Mouse (Mus musculus): Measurements from ENCODE around the gene Cntnap5b. TPM values are rescaled to one million over a fixed set of nuclear protein-coding genes. Genes with fewer than 3 reads are reported as not detected.

Gene Cntnap5b
- polyA plus RNA-seq, 1 experiment, result 6.6 TPM

GRCm38 (mm10) chr1:100251964-100252363 is 479.4 kb downstream of the Cntnap5b start:
- no peak for DNase-seq
- no peak for TF ChIP-seq POLR2A (IDR thresholded peaks at IDR 0.05; ENCODE audit: borderline replicate concordance, insufficient read depth, low read length)
- TF ChIP-seq CTCF (IDR thresholded peaks at IDR 0.05; ENCODE audit: borderline replicate concordance, insufficient read depth, low read depth, low read length), result no peak
- H3K4me1 ChIP-seq (ENCODE audit: control insufficient read depth, insufficient read depth, low read length), result no peaks in the 10 kb centered on the region

GRCm38 (mm10) chr1:100310687-100311086 is 538.1 kb downstream of the Cntnap5b start:
- no peak for DNase-seq
- TF ChIP-seq POLR2A (IDR thresholded peaks at IDR 0.05; ENCODE audit: borderline replicate concordance, insufficient read depth, low read length) (no peak), CTCF (IDR thresholded peaks at IDR 0.05; ENCODE audit: borderline replicate concordance, insufficient read depth, low read depth, low read length) (no peak)
- Histone ChIP-seq H3K27me3 (ENCODE audit: control insufficient read depth, insufficient read depth, low read length) (no peaks in the 10 kb centered on the region), H3K4me3 (replicated peaks; ENCODE audit: insufficient read depth, low read depth, low read length) (no peak overlapping the region), H3K4me1 (ENCODE audit: control insufficient read depth, insufficient read depth, low read length) (no peaks in the 10 kb centered on the region), H3K27ac (ENCODE audit: insufficient read depth, low read length) (no peak overlapping the region)
- 96% methylated on average over 1 of the region's 1 CpGs for WGBS

More at GRCm38 (mm10) chr1:100251964-100252363, 479.4 kb downstream of the Cntnap5b start:
- Histone ChIP-seq H3K4me3 (replicated peaks; ENCODE audit: insufficient read depth, low read depth, low read length) (no peak overlapping the region), H3K27me3 (ENCODE audit: control insufficient read depth, insufficient read depth, low read length) (no peaks in the 10 kb centered on the region), H3K27ac (ENCODE audit: insufficient read depth, low read length) (no peak overlapping the region)

- H3K4me3 ChIP-seq (replicated peaks; ENCODE audit: insufficient read depth, low read depth, low read length), result no peak overlapping the region
- no peak for DNase-seq
- H3K4me1 ChIP-seq (ENCODE audit: control insufficient read depth, insufficient read depth, low read length), result no peaks in the 10 kb centered on the region
- 90% methylated on average over 3 of the region's 3 CpGs for WGBS
- no peaks in the 10 kb centered on the region for H3K27me3 ChIP-seq (ENCODE audit: control insufficient read depth, insufficient read depth, low read length)
- TF ChIP-seq CTCF (IDR thresholded peaks at IDR 0.05; ENCODE audit: borderline replicate concordance, insufficient read depth, low read depth, low read length) (no peak), POLR2A (IDR thresholded peaks at IDR 0.05; ENCODE audit: borderline replicate concordance, insufficient read depth, low read length) (no peak)
- H3K27ac ChIP-seq (ENCODE audit: insufficient read depth, low read length), result no peak overlapping the region
Observed at GRCm38 (mm10) chr1:100331066-100331465, 558.5 kb downstream of the Cntnap5b start.

GRCm38 (mm10) chr1:100369415-100370113 is 597.0 kb downstream of the Cntnap5b start:
- Histone ChIP-seq H3K27me3 (ENCODE audit: control insufficient read depth, insufficient read depth, low read length) (no peaks in the 10 kb centered on the region), H3K4me3 (replicated peaks; ENCODE audit: insufficient read depth, low read depth, low read length) (no peak overlapping the region), H3K4me1 (ENCODE audit: control insufficient read depth, insufficient read depth, low read length) (no peaks in the 10 kb centered on the region), H3K27ac (ENCODE audit: insufficient read depth, low read length) (no peak overlapping the region)
- 55% methylated on average over 5 of the region's 5 CpGs for WGBS
- DNase-seq, result no peak
- no peak for TF ChIP-seq CTCF (IDR thresholded peaks at IDR 0.05; ENCODE audit: borderline replicate concordance, insufficient read depth, low read depth, low read length)

GRCm38 (mm10) chr1:100386252-100386651 is 613.7 kb downstream of the Cntnap5b start:
- no peak overlapping the region for H3K27ac ChIP-seq (ENCODE audit: insufficient read depth, low read length)
- no peak for DNase-seq
- no peaks in the 10 kb centered on the region for H3K4me1 ChIP-seq (ENCODE audit: control insufficient read depth, insufficient read depth, low read length)

GRCm38 (mm10) chr1:100394034-100394433 is 621.5 kb downstream of the Cntnap5b start:
- Histone ChIP-seq H3K4me1 (ENCODE audit: control insufficient read depth, insufficient read depth, low read length) (no peaks in the 10 kb centered on the region), H3K27me3 (ENCODE audit: control insufficient read depth, insufficient read depth, low read length) (no peaks in the 10 kb centered on the region), H3K27ac (ENCODE audit: insufficient read depth, low read length) (no peak overlapping the region), H3K4me3 (replicated peaks; ENCODE audit: insufficient read depth, low read depth, low read length) (no peak overlapping the region)
- no peak for TF ChIP-seq CTCF (IDR thresholded peaks at IDR 0.05; ENCODE audit: borderline replicate concordance, insufficient read depth, low read depth, low read length)
- TF ChIP-seq POLR2A (IDR thresholded peaks at IDR 0.05; ENCODE audit: borderline replicate concordance, insufficient read depth, low read length), result no peak
- no peak for DNase-seq

More at GRCm38 (mm10) chr1:100386252-100386651, 613.7 kb downstream of the Cntnap5b start:
- no peak for TF ChIP-seq CTCF (IDR thresholded peaks at IDR 0.05; ENCODE audit: borderline replicate concordance, insufficient read depth, low read depth, low read length)
- no peak for TF ChIP-seq POLR2A (IDR thresholded peaks at IDR 0.05; ENCODE audit: borderline replicate concordance, insufficient read depth, low read length)
- WGBS, result 65% methylated on average over 1 of the region's 1 CpGs
- H3K4me3 ChIP-seq (replicated peaks; ENCODE audit: insufficient read depth, low read depth, low read length), result no peak overlapping the region
- no peaks in the 10 kb centered on the region for H3K27me3 ChIP-seq (ENCODE audit: control insufficient read depth, insufficient read depth, low read length)

- Histone ChIP-seq H3K27ac (ENCODE audit: insufficient read depth, low read length) (no peak overlapping the region), H3K27me3 (ENCODE audit: control insufficient read depth, insufficient read depth, low read length) (no peaks in the 10 kb centered on the region), H3K4me3 (replicated peaks; ENCODE audit: insufficient read depth, low read depth, low read length) (no peak overlapping the region), H3K4me1 (ENCODE audit: control insufficient read depth, insufficient read depth, low read length) (no peaks in the 10 kb centered on the region)
- TF ChIP-seq POLR2A (IDR thresholded peaks at IDR 0.05; ENCODE audit: borderline replicate concordance, insufficient read depth, low read length) (no peak), CTCF (IDR thresholded peaks at IDR 0.05; ENCODE audit: borderline replicate concordance, insufficient read depth, low read depth, low read length) (no peak)
- DNase-seq, result no peak
Observed at GRCm38 (mm10) chr1:100416658-100417224, 644.2 kb downstream of the Cntnap5b start.

GRCm38 (mm10) chr1:100430038-100430774 is 657.6 kb downstream of the Cntnap5b start:
- no peak overlapping the region for H3K4me3 ChIP-seq (replicated peaks; ENCODE audit: insufficient read depth, low read depth, low read length)
- H3K27me3 ChIP-seq (ENCODE audit: control insufficient read depth, insufficient read depth, low read length), result no peaks in the 10 kb centered on the region
- TF ChIP-seq POLR2A (IDR thresholded peaks at IDR 0.05; ENCODE audit: borderline replicate concordance, insufficient read depth, low read length) (no peak), CTCF (IDR thresholded peaks at IDR 0.05; ENCODE audit: borderline replicate concordance, insufficient read depth, low read depth, low read length) (no peak)
- WGBS, result 90% methylated on average over 1 of the region's 1 CpGs
- DNase-seq, result no peak
- H3K27ac ChIP-seq (ENCODE audit: insufficient read depth, low read length), result no peak overlapping the region
- no peaks in the 10 kb centered on the region for H3K4me1 ChIP-seq (ENCODE audit: control insufficient read depth, insufficient read depth, low read length)
